Comparison of ENCODE assay signal across 8 mouse cellular contexts in genomic region chr4:119142230-119142871, GRCm38 (mm10). TPM values are rescaled to one million over a fixed set of nuclear protein-coding genes. Genes with fewer than 3 reads are reported as not detected.
DNase-seq lines count a peak whose midpoint lies in the region; ATAC-seq and TF ChIP-seq lines count a peak whose summit lies in the region.

No protein-coding gene starts in this region.

- H3K9me3 ChIP-seq in liver, postnatal 0 days (ENCODE audit: low read length) = no peaks in the 10 kb centered on the region
- H3K9me3 ChIP-seq in neural tube, embryonic 14.5 days (ENCODE audit: control insufficient read depth, low read length) = no peaks in the 10 kb centered on the region

- no peak overlapping the region for H3K4me2 ChIP-seq in liver, postnatal 0 days (ENCODE audit: low read depth, low read length)
- peak overlapping the region; percentile 41 for H3K4me2 ChIP-seq in neural tube, embryonic 14.5 days (ENCODE audit: low read depth, low read length)

- H3K27ac ChIP-seq in kidney, adult 2 months (ENCODE audit: insufficient read depth, low read depth, low read length) = no peak overlapping the region
- no peak overlapping the region for H3K27ac ChIP-seq in liver, postnatal 0 days (ENCODE audit: low read depth)
- no peak overlapping the region for H3K27ac ChIP-seq in neural tube, embryonic 14.5 days (ENCODE audit: low read depth, low read length)

- TF ChIP-seq EP300 in liver, postnatal 0 days (IDR thresholded peaks at IDR 0.05; ENCODE audit: low read depth) = no peak

- H3K4me3 ChIP-seq in kidney, adult 2 months (ENCODE audit: insufficient read depth, low read depth, low read length) = no peak overlapping the region
- H3K4me3 ChIP-seq in liver, postnatal 0 days (ENCODE audit: low read depth, low read length) = no peak overlapping the region
- peak overlapping the region; percentile 15; the same call in 1 of the 2 replicates for H3K4me3 ChIP-seq in neural tube, embryonic 14.5 days (ENCODE audit: low read depth, low read length)

- H3K9ac ChIP-seq in liver, postnatal 0 days (replicated peaks) = no peak overlapping the region
- no peak overlapping the region; the same call in 1 of the 2 replicates for H3K9ac ChIP-seq in neural tube, embryonic 14.5 days (replicated peaks; ENCODE audit: low read depth, low read length)

- intact Hi-C loops in gastrocnemius, postnatal 14 days (cut with DNase I; ENCODE audit: low total_unique reads) = no loop called here

- peak; percentile 55 for TF ChIP-seq CTCF in kidney, adult 2 months (conservative IDR thresholded peaks at IDR 0.05; ENCODE audit: insufficient read depth, insufficient read length, low read depth, low read length)
- peak; percentile 75 for TF ChIP-seq CTCF in liver, postnatal 0 days (IDR thresholded peaks at IDR 0.05; ENCODE audit: low read depth)

- no peaks in the 10 kb centered on the region for H3K36me3 ChIP-seq in kidney, adult 2 months (ENCODE audit: control insufficient read depth, insufficient read depth, low read length)
- H3K36me3 ChIP-seq in liver, postnatal 0 days (replicated peaks; ENCODE audit: insufficient read depth, low read length) = peaks cover 6% of the 10 kb centered on the region; the same call in 1 of the 2 replicates
- H3K36me3 ChIP-seq in neural tube, embryonic 14.5 days (ENCODE audit: control insufficient read depth, insufficient read depth, low read length) = no peaks in the 10 kb centered on the region

- H3K27me3 ChIP-seq in kidney, adult 2 months (replicated peaks; ENCODE audit: control insufficient read depth, insufficient read depth, low read length) = no peaks in the 10 kb centered on the region
- H3K27me3 ChIP-seq in liver, postnatal 0 days (ENCODE audit: insufficient read depth, low read length) = no peaks in the 10 kb centered on the region
- H3K27me3 ChIP-seq in neural tube, embryonic 14.5 days (ENCODE audit: control insufficient read depth, insufficient read depth, low read length) = no peaks in the 10 kb centered on the region

- TF ChIP-seq POLR2A in kidney, adult 2 months (IDR thresholded peaks at IDR 0.05; ENCODE audit: low read depth, low read length) = no peak

- peak; percentile 66 for DNase-seq in CD4-positive, CD25-positive, alpha-beta regulatory T cell, adult 2 months (ENCODE audit: low read depth, low spot score)
- peak; percentile 60 to 67 for DNase-seq in B cell, adult 2 months
- DNase-seq in cerebellum, postnatal 10 days = peak; percentile 80 to 84
- DNase-seq in gastrocnemius, postnatal 14 days = peak; percentile 62
- peak; percentile 67 for DNase-seq in kidney, adult 2 months
- peak; percentile 82 for DNase-seq in liver, postnatal 0 days

- H3K4me1 ChIP-seq in kidney, adult 2 months (ENCODE audit: control insufficient read depth, insufficient read depth, low read length) = 0 out of 2 replicates have a peak, but pooled peaks cover 3% of the 10 kb centered on the region
- no peaks in the 10 kb centered on the region for H3K4me1 ChIP-seq in liver, postnatal 0 days (ENCODE audit: insufficient read depth)
- H3K4me1 ChIP-seq in neural tube, embryonic 14.5 days (ENCODE audit: control insufficient read depth, insufficient read depth, low read length) = peaks cover 3% of the 10 kb centered on the region; the same call in 1 of the 2 replicates

- WGBS in kidney, adult 2 months = 36% methylated on average over 24 of the region's 24 CpGs
- WGBS in liver, postnatal 0 days (ENCODE audit: insufficient replicate concordance) = 29% methylated on average over 24 of the region's 24 CpGs
- WGBS in neural tube, embryonic 14.5 days = 21% methylated on average over 24 of the region's 24 CpGs

- no peak for ATAC-seq in CD4-positive, CD25-positive, alpha-beta regulatory T cell, adult 4 months
- peak; percentile 56 for ATAC-seq in liver, postnatal 0 days
- ATAC-seq in neural tube, embryonic 14.5 days (ENCODE audit: low read depth) = peak; percentile 75

RNA-seq across cellular contexts. Expression of gene Zfp691, which starts 31.6 kb away (rescaled TPM):
- 1 to 10 TPM; 3.5 to 4.8 TPM for polyA plus RNA-seq in CD4-positive, CD25-positive, alpha-beta regulatory T cell, adult 4 months (2017; shearing (Covaris generic))
- 10 to 100 TPM in 1 of 2 experiments, 1 to 10 TPM in 1; 9.3 to 13.5 TPM for total RNA-seq in gastrocnemius, postnatal 14 days (2021)
- polyA plus RNA-seq in kidney, adult 2 months (2012; rRNA removed) = 16.6 and 19.3 TPM in 2 replicates
- 1.8 and 2.1 TPM in 2 replicates for polyA plus RNA-seq in liver, postnatal 0 days (2015; fragmentation: Nextera tagmentation; extraction: Ambion mirVana)
- 6.1 TPM in 2 replicates for polyA plus RNA-seq in neural tube, embryonic 14.5 days (2014; fragmentation: Nextera tagmentation; extraction: Ambion mirVana)

RNA-seq across cellular contexts. Expression of gene Slc2a1, which starts 33.8 kb away (rescaled TPM):
- 10 to 100 TPM; 33.8 to 49.9 TPM for polyA plus RNA-seq in CD4-positive, CD25-positive, alpha-beta regulatory T cell, adult 4 months (2017; shearing (Covaris generic))
- 1 to 10 TPM; 4.8 to 6.6 TPM for total RNA-seq in gastrocnemius, postnatal 14 days (2021)
- 78.4 and 89.6 TPM in 2 replicates for polyA plus RNA-seq in kidney, adult 2 months (2012; rRNA removed)
- polyA plus RNA-seq in liver, postnatal 0 days (2015; fragmentation: Nextera tagmentation; extraction: Ambion mirVana) = 25.4 and 29.6 TPM in 2 replicates
- 61.8 and 83.3 TPM in 2 replicates for polyA plus RNA-seq in neural tube, embryonic 14.5 days (2014; fragmentation: Nextera tagmentation; extraction: Ambion mirVana)

RNA-seq across cellular contexts. Expression of gene Ermap, which starts 47.5 kb away (rescaled TPM):
- polyA plus RNA-seq in CD4-positive, CD25-positive, alpha-beta regulatory T cell, adult 4 months (2017; shearing (Covaris generic)) = not detected
- total RNA-seq in gastrocnemius, postnatal 14 days (2021) = under 1 TPM in 1 of 2 experiments, not detected in 1; 0.13 TPM
- 0.04 and 0.08 TPM in 2 replicates for polyA plus RNA-seq in kidney, adult 2 months (2012; rRNA removed)
- polyA plus RNA-seq in liver, postnatal 0 days (2015; fragmentation: Nextera tagmentation; extraction: Ambion mirVana) = 125 and 144 TPM in 2 replicates
- 1.1 and 1.2 TPM in 2 replicates for polyA plus RNA-seq in neural tube, embryonic 14.5 days (2014; fragmentation: Nextera tagmentation; extraction: Ambion mirVana)

RNA-seq across cellular contexts. Expression of gene Svbp, which starts 52.8 kb away (rescaled TPM):
- 10 to 100 TPM; 53.0 to 54.8 TPM for polyA plus RNA-seq in CD4-positive, CD25-positive, alpha-beta regulatory T cell, adult 4 months (2017; shearing (Covaris generic))
- total RNA-seq in gastrocnemius, postnatal 14 days (2021) = 10 to 100 TPM; 24.7 to 26.0 TPM
- polyA plus RNA-seq in kidney, adult 2 months (2012; rRNA removed) = 29.2 and 35.4 TPM in 2 replicates
- 54.8 and 61.3 TPM in 2 replicates for polyA plus RNA-seq in liver, postnatal 0 days (2015; fragmentation: Nextera tagmentation; extraction: Ambion mirVana)
- polyA plus RNA-seq in neural tube, embryonic 14.5 days (2014; fragmentation: Nextera tagmentation; extraction: Ambion mirVana) = 230 and 254 TPM in 2 replicates

Comparison
In these comparisons a context has a peak if more than half of its experiments do, and no peak if none do; other contexts are left out.
1. RNA of gene Ermap, which starts 47.5 kb away (polyA plus RNA-seq): 125 to 144 TPM in liver, postnatal 0 days; 1.1 to 1.2 TPM in neural tube, embryonic 14.5 days, not detected in CD4-positive, CD25-positive, alpha-beta regulatory T cell, adult 4 months and 0.04 to 0.08 TPM in kidney, adult 2 months; every median in the first group is over 10 times any median in the second.
2. Peak in every context shown above with its lines, with median percentiles within 50 percentile points of each other: DNase-seq.